7 mouse cellular contexts compared by ENCODE assay signal in the genomic region with DNA sequence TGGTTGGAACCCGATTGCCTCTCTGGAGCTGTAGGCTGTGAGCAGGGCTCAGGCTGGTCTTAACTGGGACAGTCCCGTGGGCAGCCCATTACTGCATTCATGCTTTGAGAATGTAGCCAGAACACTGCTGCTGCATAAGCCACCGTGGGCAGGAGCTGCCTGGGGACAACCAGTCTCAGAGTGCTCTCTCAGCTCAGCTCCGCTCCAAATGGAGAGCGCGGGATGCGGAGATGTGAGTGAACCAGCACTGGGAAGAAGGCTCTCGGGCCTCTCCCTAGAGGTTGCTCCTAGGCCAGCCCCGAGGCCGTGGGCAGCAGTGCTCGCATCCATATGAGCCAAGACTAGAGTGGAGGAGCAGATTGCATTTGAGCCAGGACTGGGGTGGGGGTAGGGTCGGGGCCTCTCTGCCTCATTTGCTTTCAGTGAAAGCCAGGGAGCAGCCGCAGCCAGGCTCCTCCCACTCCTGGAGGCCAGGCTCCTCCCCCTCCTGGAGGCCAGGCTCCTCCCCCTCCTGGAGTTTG. TPM values are rescaled to one million over a fixed set of nuclear protein-coding genes. Genes with fewer than 3 reads are reported as not detected.
A peak's percentile ranks its signal among the peaks of the same experiment; 100 is the strongest.
DNase-seq lines count a peak whose midpoint lies in the region; ATAC-seq and TF ChIP-seq lines count a peak whose summit lies in the region.

No protein-coding gene starts in this region.

- H3K4me2 ChIP-seq in forebrain, postnatal 0 days (ENCODE audit: low read depth): no peak overlapping the region
- no peak overlapping the region for H3K4me2 ChIP-seq in stomach, embryonic 14.5 days (replicated peaks; ENCODE audit: low read depth, low read length)

- H3K4me3 ChIP-seq in forebrain, postnatal 0 days (ENCODE audit: low read depth, low read length): no peak overlapping the region
- no peak overlapping the region for H3K4me3 ChIP-seq in stomach, embryonic 14.5 days (ENCODE audit: low read depth, low read length)

- intact Hi-C loops in left cerebral cortex, postnatal 14 days (cut with DNase I): no loop called here

- DNase-seq in left cerebral cortex, postnatal 14 days (ENCODE audit: low spot score in 2 of 2): peak; percentile 46 to 76
- no peak for DNase-seq in left cerebral cortex, adult 8-10 months (ENCODE audit: low spot score in 2 of 2)
- DNase-seq in forebrain, postnatal 0 days: no peak
- DNase-seq in kidney, postnatal 25 days: peak; percentile 54 to 84
- no peak for DNase-seq in retina, embryonic 14.5 days (ENCODE audit: low spot score)

- no peaks in the 10 kb centered on the region for H3K27me3 ChIP-seq in forebrain, postnatal 0 days (ENCODE audit: insufficient read depth, low read length)
- no peaks in the 10 kb centered on the region for H3K27me3 ChIP-seq in stomach, embryonic 14.5 days (ENCODE audit: control insufficient read depth, insufficient read depth, low read length)

- H3K9ac ChIP-seq in forebrain, postnatal 0 days: no peak overlapping the region
- no peak overlapping the region for H3K9ac ChIP-seq in stomach, embryonic 14.5 days (replicated peaks; ENCODE audit: low read depth, low read length)

- H3K36me3 ChIP-seq in forebrain, postnatal 0 days (ENCODE audit: insufficient read depth): peaks cover 12% of the 10 kb centered on the region; the same call in 1 of the 2 replicates
- H3K36me3 ChIP-seq in stomach, embryonic 14.5 days (ENCODE audit: control insufficient read depth, insufficient read depth, low read length): peaks cover 44% of the 10 kb centered on the region

- no peak for TF ChIP-seq CTCF in forebrain, postnatal 0 days (IDR thresholded peaks at IDR 0.05; ENCODE audit: low read depth)

- 53% methylated on average over 13 of the region's 13 CpGs for WGBS in forebrain, postnatal 0 days
- 70% methylated on average over 13 of the region's 13 CpGs for WGBS in stomach, embryonic 14.5 days

- H3K27ac ChIP-seq in forebrain, postnatal 0 days (ENCODE audit: low read depth, low read length): no peak overlapping the region
- H3K27ac ChIP-seq in stomach, embryonic 14.5 days (ENCODE audit: low read length): no peak overlapping the region

- ATAC-seq in forebrain, postnatal 0 days: peak; percentile 58
- ATAC-seq in stomach, embryonic 14.5 days (ENCODE audit: insufficient number of reproducible peaks, insufficient read depth, low FRiP score, low read depth): peak; percentile 10; the same call in 1 of the 2 replicates
- ATAC-seq in CD4-positive, CD25-positive, alpha-beta regulatory T cell, adult 4 months: no peak

- no peaks in the 10 kb centered on the region for H3K9me3 ChIP-seq in forebrain, postnatal 0 days (ENCODE audit: low read length)
- no peaks in the 10 kb centered on the region for H3K9me3 ChIP-seq in stomach, embryonic 14.5 days (ENCODE audit: control insufficient read depth, low read depth, low read length)

- peaks cover 1% of the 10 kb centered on the region; the same call in 1 of the 2 replicates for H3K4me1 ChIP-seq in forebrain, postnatal 0 days (ENCODE audit: insufficient read depth)
- peaks cover 15% of the 10 kb centered on the region for H3K4me1 ChIP-seq in stomach, embryonic 14.5 days (ENCODE audit: control insufficient read depth, insufficient read depth, low read length)

RNA-seq across cellular contexts. Expression of a gene that starts 9.4 kb away (rescaled TPM):
- total RNA-seq in left cerebral cortex, postnatal 14 days (2021): 10 to 100 TPM; 15.6 to 20.2 TPM
- total RNA-seq in left cerebral cortex, adult 8-10 months (2022): 10 to 100 TPM; 13.1 to 16.5 (median 14.4) TPM
- total RNA-seq in forebrain, postnatal 0 days (2014; rRNA removed): 41.7 and 57.9 TPM in 2 replicates
- polyA plus RNA-seq in forebrain, postnatal 0 days (2015; fragmentation: Nextera tagmentation; extraction: Ambion mirVana): 3.8 and 4.1 TPM in 2 replicates
- 28.4 and 28.9 TPM in 2 replicates for polyA plus RNA-seq in stomach, embryonic 14.5 days (2014; fragmentation: Nextera tagmentation; extraction: Ambion mirVana)
- not detected for polyA plus RNA-seq in CD4-positive, CD25-positive, alpha-beta regulatory T cell, adult 4 months (2017; shearing (Covaris generic))

Comparison
In these comparisons a context has a peak if more than half of its experiments do, and no peak if none do; other contexts are left out.
1. DNase-seq: peak in left cerebral cortex, postnatal 14 days (2 of 2) and kidney, postnatal 25 days (2 of 2); none in left cerebral cortex, adult 8-10 months (0 of 2), forebrain, postnatal 0 days (single experiment) and retina, embryonic 14.5 days (single experiment).